Mouse (Mus musculus) ES-E14 (cell line): ENCODE measurements around the gene Pde3a.

ENCODE experiments used
- CHD2 ChIP-seq: IDR thresholded peaks from 2 replicates; pipeline ENCODE4 v1.6.1; 2014; ENCODE audit warnings: mild to moderate bottlenecking, low read depth, low read length, inconsistent platforms
- MAFK ChIP-seq: IDR thresholded peaks from 2 replicates; pipeline ENCODE4 v1.6.1; 2014; ENCODE audit warnings: mild to moderate bottlenecking, low read depth, low read length, inconsistent platforms; ENCODE audit not compliant: insufficient read depth
- ZC3H11A ChIP-seq: IDR thresholded peaks from 2 replicates; pipeline ENCODE4 v1.6.1; 2012; ENCODE audit warnings: low read depth, mild to moderate bottlenecking, inconsistent platforms, low read length, borderline replicate concordance
- ZNF384 ChIP-seq: IDR thresholded peaks from 2 replicates; pipeline ENCODE4 v1.6.1; 2012; ENCODE audit warnings: low read depth, low read length, inconsistent platforms

DNA sequence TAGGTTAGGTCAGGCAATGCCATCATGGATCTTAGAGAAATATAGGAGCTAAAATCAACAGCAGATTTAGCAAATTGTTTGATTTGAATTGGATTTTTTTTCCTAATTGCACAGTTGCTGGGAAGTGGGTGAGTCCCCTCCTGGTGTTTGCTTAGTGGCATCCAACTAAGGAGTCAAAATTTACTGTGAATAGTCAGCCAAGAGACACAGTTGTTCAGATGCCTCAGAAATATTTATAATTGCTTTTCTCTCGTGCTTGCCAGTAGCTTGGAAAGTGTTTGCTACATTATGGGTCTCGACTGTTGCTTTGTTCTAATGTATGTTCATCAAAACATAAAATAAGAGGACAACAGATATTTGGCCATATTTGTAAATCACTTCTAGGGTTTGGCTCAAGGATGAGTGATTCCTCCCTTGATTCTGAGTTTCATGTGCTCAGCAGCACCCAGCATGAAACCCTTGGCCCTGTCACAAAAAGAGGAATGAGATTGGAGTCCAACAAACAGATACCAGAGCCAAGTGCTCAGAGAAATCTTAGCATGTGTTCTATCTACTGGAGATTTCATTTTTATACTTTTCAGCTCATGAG is 125.5 kb downstream of the Pde3a start:
- TF ChIP-seq ZC3H11A (no peak), CHD2 (no peak), ZNF384 (no peak), MAFK (no peak)
